Mouse (Mus musculus): ENCODE data around the gene Satl1. TPM values are rescaled to one million over a fixed set of nuclear protein-coding genes. Genes with fewer than 3 reads are reported as not detected.

Gene Satl1
- not detected in 2 replicates for polyA plus RNA-seq (2012; ENCODE audit: low replicate concordance)

GRCm38 (mm10) chrX:112406679-112407078 is at the start of gene Satl1:
Gene Satl1 (minus strand): TSS chrX:112406779.

Other genes with a start within 250 kb of the Satl1 start
- gene 4933403O08Rik, start 167.7 kb downstream of the Satl1 start, polyA plus RNA-seq (2012; ENCODE audit: low replicate concordance) = not detected in 2 replicates
- 0.25 and 1.5 TPM in 2 replicates for gene Apool, start 95.4 kb downstream of the Satl1 start, polyA plus RNA-seq (2012; ENCODE audit: low replicate concordance)
- not detected in 2 replicates for gene 2010106E10Rik, start 88.5 kb upstream of the Satl1 start, polyA plus RNA-seq (2012; ENCODE audit: low replicate concordance)
- gene Zfp711, start 193.7 kb upstream of the Satl1 start, polyA plus RNA-seq (2012; ENCODE audit: low replicate concordance) = not detected in 2 replicates

All from hematopoietic multipotent progenitor cell, adult 10-12 weeks (in vitro differentiated cells).